Mouse (Mus musculus) kidney, adult 2 months (tissue): ENCODE data around the gene Pygm. TPM values are rescaled to one million over a fixed set of nuclear protein-coding genes. Genes with fewer than 3 reads are reported as not detected.

ENCODE experiments used
- DNase-seq: peaks from one replicate; pipeline ENCODE4 v3.0.0; 2021
- H3K27ac ChIP-seq: fragments of 200-500 bp; 2 replicates; pipeline ENCODE4 v1.5.1; 2012; ENCODE audit warnings: low read depth, low read length, control low read depth, inconsistent platforms; ENCODE audit not compliant: insufficient read depth
- H3K27me3 ChIP-seq: fragments of 200-500 bp; replicated peaks from 2 replicates; pipeline ENCODE4 v1.6.1; 2012; ENCODE audit warnings: mild to moderate bottlenecking, moderate library complexity, low read length, inconsistent platforms; ENCODE audit not compliant: control insufficient read depth, insufficient read depth
- H3K36me3 ChIP-seq: fragments of 200-500 bp; 2 replicates; pipeline ENCODE4 v1.6.1; 2012; ENCODE audit warnings: mild to moderate bottlenecking, moderate library complexity, low read length, inconsistent platforms; ENCODE audit not compliant: control insufficient read depth, insufficient read depth
- H3K4me1 ChIP-seq: fragments of 200-500 bp; 2 replicates; pipeline ENCODE4 v1.6.1; 2011; ENCODE audit warnings: low read length; ENCODE audit not compliant: control insufficient read depth, insufficient read depth
- H3K4me3 ChIP-seq: fragments of 200-500 bp; 2 replicates; pipeline ENCODE4 v1.5.1; 2011; ENCODE audit warnings: mild to moderate bottlenecking, low read depth, low read length, control low read depth; ENCODE audit not compliant: insufficient read depth
- CTCF ChIP-seq: fragments of 200-500 bp; conservative IDR thresholded peaks from 2 replicates; pipeline ENCODE4 v1.5.1; 2011; ENCODE audit warnings: low read depth, mild to moderate bottlenecking, control low read depth, low read length, moderate library complexity, mixed read lengths; ENCODE audit not compliant: insufficient read depth, insufficient read length
- POLR2A ChIP-seq: fragments of 200-500 bp; IDR thresholded peaks from one replicate; pipeline ENCODE4 v1.6.1; 2011; ENCODE audit warnings: low read depth, low read length, control low read depth
- WGBS: fragments of 180-500 bp; shearing (Covaris S2); methylation state at CpG from one replicate; pipeline ENCODE4 v1.1.7; 2018; 5-methylcytosine and 5-hydroxymethylcytosine counted together
- polyA plus RNA-seq: library from polyadenylated mRNA; depleted of rRNA; stranded (reverse); fragments of >200 nt; gene quantifications from 2 replicates; pipeline ENCODE4 v1.2.3, GENCODE M21; 2012; rRNA removed

Gene Pygm
- polyA plus RNA-seq: 15.0 and 47.1 TPM in 2 replicates

- TF ChIP-seq CTCF (no peak), POLR2A (peak; percentile 32)
- Histone ChIP-seq H3K4me3 (peak within 1 kb of the TSS; percentile 38), H3K27ac (no peak within 1 kb of the TSS), H3K27me3 (no peaks in the 10 kb centered on the region), H3K36me3 (no peaks in the 10 kb centered on the region), H3K4me1 (0 out of 2 replicates have a peak, but pooled peaks cover 3% of the 10 kb centered on the region)
- peak; percentile 77 for DNase-seq
- WGBS: 46% methylated on average over 7 of the region's 7 CpGs
Observed at GRCm38 (mm10) chr19:6384128-6384527, at the start of gene Pygm. Gene Pygm (plus strand): TSS chr19:6384399.

- H3K27me3 ChIP-seq: no peaks in the 10 kb centered on the region
- H3K27ac ChIP-seq: peak within 1 kb of the TSS; percentile 70
- TF ChIP-seq CTCF (peak; percentile 31; the same call in 1 of the 2 replicates), POLR2A (no peak)
- H3K4me3 ChIP-seq: peak within 1 kb of the TSS; percentile 60
- WGBS: under 1% methylated on average over 43 of the region's 43 CpGs
- no peaks in the 10 kb centered on the region for H3K36me3 ChIP-seq
- peak; percentile 98 for DNase-seq
- H3K4me1 ChIP-seq: peaks cover 20% of the 10 kb centered on the region
Observed at GRCm38 (mm10) chr19:6334673-6335457, 49.3 kb upstream of the Pygm start, which contains the start of gene Men1. Gene Men1 (plus strand): TSS chr19:6334979.

GRCm38 (mm10) chr19:6335458-6335827 is 48.8 kb upstream of the Pygm start:
- no peak for TF ChIP-seq CTCF
- TF ChIP-seq POLR2A: no peak
- Histone ChIP-seq H3K4me3 (peak overlapping the region; percentile 60), H3K36me3 (no peaks in the 10 kb centered on the region), H3K4me1 (peaks cover 22% of the 10 kb centered on the region), H3K27me3 (no peaks in the 10 kb centered on the region), H3K27ac (0 out of 2 replicates have a peak overlapping the region, but pooled peaks have one; percentile 24)
- peak; percentile 36 for DNase-seq
- WGBS: 1% methylated on average over 25 of the region's 25 CpGs

GRCm38 (mm10) chr19:6336920-6337319 is 47.3 kb upstream of the Pygm start:
- Histone ChIP-seq H3K36me3 (no peaks in the 10 kb centered on the region), H3K27me3 (no peaks in the 10 kb centered on the region), H3K4me3 (no peak overlapping the region), H3K27ac (no peak overlapping the region), H3K4me1 (peaks cover 23% of the 10 kb centered on the region)
- TF ChIP-seq CTCF (no peak), POLR2A (no peak)
- DNase-seq: no peak
- 94% methylated on average over 10 of the region's 10 CpGs for WGBS

GRCm38 (mm10) chr19:6338171-6338570 is 46.0 kb upstream of the Pygm start:
- WGBS: 93% methylated on average over 7 of the region's 7 CpGs
- Histone ChIP-seq H3K27ac (no peak overlapping the region), H3K4me3 (no peak overlapping the region), H3K4me1 (peaks cover 22% of the 10 kb centered on the region), H3K36me3 (no peaks in the 10 kb centered on the region), H3K27me3 (no peaks in the 10 kb centered on the region)
- no peak for TF ChIP-seq CTCF
- no peak for TF ChIP-seq POLR2A
- no peak for DNase-seq

GRCm38 (mm10) chr19:6338716-6339115 is 45.5 kb upstream of the Pygm start:
- H3K4me3 ChIP-seq: no peak overlapping the region
- TF ChIP-seq CTCF (no peak), POLR2A (no peak)
- no peaks in the 10 kb centered on the region for H3K36me3 ChIP-seq
- no peak for DNase-seq
- H3K27me3 ChIP-seq: no peaks in the 10 kb centered on the region
- 94% methylated on average over 11 of the region's 11 CpGs for WGBS
- peaks cover 22% of the 10 kb centered on the region for H3K4me1 ChIP-seq
- H3K27ac ChIP-seq: no peak overlapping the region

- Histone ChIP-seq H3K36me3 (no peaks in the 10 kb centered on the region), H3K27ac (peak overlapping the region; percentile 87), H3K4me1 (peaks cover 22% of the 10 kb centered on the region), H3K4me3 (no peak overlapping the region), H3K27me3 (no peaks in the 10 kb centered on the region)
- no peak for DNase-seq
- no peak for TF ChIP-seq POLR2A
- no peak for TF ChIP-seq CTCF
- WGBS: 81% methylated on average over 6 of the region's 6 CpGs
Observed at GRCm38 (mm10) chr19:6339191-6339590, 45.0 kb upstream of the Pygm start.
